Mouse (Mus musculus): Measurements from ENCODE around the gene Gm12794. TPM values are rescaled to one million over a fixed set of nuclear protein-coding genes. Genes with fewer than 3 reads are reported as not detected.

Gene Gm12794
- total RNA-seq (2023), result not detected

GRCm38 (mm10) chr4:101940107-101940506, at the start of gene Gm12794:
TSS of gene Gm12794 (plus strand) at chr4:101940407.

GRCm38 (mm10) chr4:101893656-101894420, 46.4 kb upstream of the Gm12794 start, which contains the start of gene C130073F10Rik:
TSS of gene C130073F10Rik (minus strand) at chr4:101893789.

GRCm38 (mm10) chr4:101908821-101909220, 31.4 kb upstream of the Gm12794 start, which contains the start of gene Gm12800:
TSS of gene Gm12800 (plus strand) at chr4:101909121.

GRCm38 (mm10) chr4:101980949-101981348, 40.7 kb downstream of the Gm12794 start, which contains the start of gene Gm12790:
TSS of gene Gm12790 (minus strand) at chr4:101981049.

GRCm38 (mm10) chr4:101986326-101986725, 46.1 kb downstream of the Gm12794 start, which contains the start of gene Gm12789:
TSS of gene Gm12789 (plus strand) at chr4:101986626.

Other genes starting within 250 kb of the Gm12794 start
- gene Lepr, start 223.0 kb upstream of the Gm12794 start, total RNA-seq (2023), result under 1 TPM; 0.18 to 0.49 TPM
- gene B020004J07Rik, start 96.4 kb upstream of the Gm12794 start, total RNA-seq (2023), result not detected
- gene C130073F10Rik, start 46.6 kb upstream of the Gm12794 start, total RNA-seq (2023), result not detected
- not detected for gene Gm12800, start 31.3 kb upstream of the Gm12794 start, total RNA-seq (2023)
- not detected for gene Gm12790, start 40.6 kb downstream of the Gm12794 start, total RNA-seq (2023)
- not detected for gene Gm12789, start 46.2 kb downstream of the Gm12794 start, total RNA-seq (2023)
- 10 to 100 TPM; 30.8 to 39.1 TPM for gene Pde4b, start 147.1 kb downstream of the Gm12794 start, total RNA-seq (2023)

Measured in neutrophil, adult 83 days (primary cell).